Mouse (Mus musculus) cerebellum, adult 2 months (tissue): ENCODE data around the gene Gm49510.
A peak's percentile ranks its signal among the peaks of the same experiment; 100 is the strongest.

ENCODE experiments used
- CTCF ChIP-seq: fragments of 200-500 bp; IDR thresholded peaks from 2 replicates; pipeline ENCODE4 v1.5.1; 2011; ENCODE audit warnings: low read depth, mild to moderate bottlenecking, control low read depth, low read length, moderate library complexity, borderline replicate concordance; ENCODE audit not compliant: insufficient read depth
- POLR2A ChIP-seq: fragments of 200-500 bp; IDR thresholded peaks from 2 replicates; pipeline ENCODE4 v1.6.1; 2011; ENCODE audit warnings: low read length, control low read depth, borderline replicate concordance; ENCODE audit not compliant: insufficient read depth

DNA sequence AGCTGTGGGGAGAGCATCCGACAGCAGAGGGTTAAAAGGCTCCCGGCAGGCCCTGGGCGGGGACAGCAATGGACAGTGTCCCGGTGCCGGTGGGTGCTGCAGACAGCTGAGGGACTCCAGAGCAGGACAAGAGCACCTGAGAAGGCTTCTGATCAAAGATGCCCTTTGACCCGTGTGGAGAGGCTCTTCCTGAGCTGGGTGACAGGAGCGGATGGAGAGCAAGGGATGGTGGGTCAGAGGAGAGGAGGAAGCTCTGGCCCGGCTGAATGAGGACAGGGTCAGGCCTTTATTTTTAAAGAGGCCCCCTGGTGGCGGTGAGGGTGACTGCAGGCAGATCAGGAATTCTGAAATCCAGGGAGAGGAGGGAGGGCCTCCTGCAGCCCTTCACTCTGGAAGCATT lies 43.2 kb downstream of the Gm49510 start:
- TF ChIP-seq CTCF (peak; percentile 76; the same call in 1 of the 2 replicates), POLR2A (peak; percentile 46; the same call in 1 of the 2 replicates)
